Mouse (Mus musculus): ENCODE data around the gene Gtf3c3.

Gene Gtf3c3

DNA sequence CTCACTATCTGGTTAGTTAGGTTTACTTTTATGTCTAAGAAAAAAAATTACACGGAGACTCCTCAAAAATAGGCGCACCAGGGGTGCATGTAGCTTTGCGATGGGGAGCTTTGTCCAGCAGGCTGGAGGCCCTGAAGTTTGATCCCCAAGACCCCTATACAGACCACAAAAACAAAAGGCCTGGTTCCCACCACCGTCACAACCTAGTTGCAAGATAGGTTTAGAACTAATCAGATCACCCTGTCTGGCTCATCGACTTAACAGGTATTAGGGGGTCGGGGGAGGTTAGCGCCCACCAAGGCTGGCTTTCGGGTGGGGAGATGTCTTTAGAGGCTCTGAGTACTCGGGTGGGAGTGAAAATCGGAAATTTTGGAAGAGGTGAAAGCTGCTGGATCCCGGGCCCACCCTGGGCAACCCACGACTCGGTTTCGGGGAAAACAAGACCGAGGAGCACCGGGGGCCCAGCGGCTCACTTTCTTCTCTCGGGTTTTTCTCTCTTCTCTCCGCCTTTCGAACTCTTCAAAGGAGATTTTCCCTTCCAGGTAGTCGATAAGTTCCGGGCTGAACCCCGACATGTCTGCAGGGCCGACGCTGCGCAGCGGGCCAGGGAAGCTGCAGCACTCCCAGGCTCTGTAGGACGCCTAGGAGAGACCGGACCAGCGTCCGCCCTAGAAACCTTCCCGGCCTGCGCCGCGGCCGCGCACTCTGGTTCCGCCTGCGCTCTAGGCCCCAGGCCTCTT lies at the start of gene Gtf3c3:
TSS of gene Gtf3c3 (minus strand) at position 632 of the 740 bp plus-strand sequence.
- DNase-seq: peak; percentile 75 to 87

GRCm38 (mm10) chr1:54484744-54485420 lies 46.1 kb upstream of the Gtf3c3 start:
- DNase-seq: no peak

DNA sequence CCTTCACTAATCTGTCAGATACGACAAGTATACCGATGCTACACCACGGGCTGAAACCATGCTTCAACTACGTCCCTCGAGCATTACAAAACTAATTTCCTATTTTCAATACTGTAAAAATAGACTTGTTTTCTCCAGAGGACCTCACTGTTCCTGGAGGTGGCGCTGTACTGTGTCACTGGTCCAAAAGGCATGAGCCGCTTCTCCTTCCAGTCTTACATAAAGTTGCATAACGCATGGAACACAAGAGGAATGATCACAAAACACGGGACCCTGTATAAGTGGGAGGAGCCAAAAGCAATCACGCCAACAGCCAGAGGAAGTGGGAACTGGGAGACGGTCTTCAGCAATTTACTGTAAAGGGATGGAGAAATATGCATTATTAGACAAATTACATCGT lies 41.7 kb upstream of the Gtf3c3 start:
- no peak for DNase-seq

GRCm38 (mm10) chr1:54468662-54469061 lies 29.9 kb upstream of the Gtf3c3 start:
- DNase-seq: no peak

- no peak for DNase-seq
These were observed 28.6 kb upstream of the Gtf3c3 start for GRCm38 (mm10) chr1:54467366-54467765.

GRCm38 (mm10) chr1:54452116-54452515 lies 13.3 kb upstream of the Gtf3c3 start:
- no peak for DNase-seq

GRCm38 (mm10) chr1:54448833-54449232 lies 10.1 kb upstream of the Gtf3c3 start:
- DNase-seq: no peak

DNA sequence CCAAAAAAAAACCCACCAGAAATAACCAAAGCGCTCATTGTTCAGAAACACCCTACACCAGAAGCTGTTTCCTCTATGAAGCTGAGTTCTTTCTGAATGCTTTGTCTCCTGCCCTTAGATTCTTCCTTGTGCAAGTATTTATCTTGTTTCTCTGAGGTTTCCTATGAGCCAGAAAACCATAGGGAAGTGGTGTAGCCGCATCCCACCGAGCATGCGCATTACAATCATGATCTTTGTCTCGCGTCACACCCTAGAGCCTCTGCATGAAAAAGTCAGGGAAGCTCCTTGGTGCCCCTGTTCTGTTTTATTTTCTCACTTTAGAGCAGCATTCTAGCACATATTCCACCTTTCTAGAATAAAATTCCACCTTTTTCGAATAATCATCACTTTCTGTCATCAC lies 4.9 kb upstream of the Gtf3c3 start:
- no peak for DNase-seq

GRCm38 (mm10) chr1:54439080-54439476 lies 307 bp upstream of the Gtf3c3 start:
- no peak for DNase-seq

DNA sequence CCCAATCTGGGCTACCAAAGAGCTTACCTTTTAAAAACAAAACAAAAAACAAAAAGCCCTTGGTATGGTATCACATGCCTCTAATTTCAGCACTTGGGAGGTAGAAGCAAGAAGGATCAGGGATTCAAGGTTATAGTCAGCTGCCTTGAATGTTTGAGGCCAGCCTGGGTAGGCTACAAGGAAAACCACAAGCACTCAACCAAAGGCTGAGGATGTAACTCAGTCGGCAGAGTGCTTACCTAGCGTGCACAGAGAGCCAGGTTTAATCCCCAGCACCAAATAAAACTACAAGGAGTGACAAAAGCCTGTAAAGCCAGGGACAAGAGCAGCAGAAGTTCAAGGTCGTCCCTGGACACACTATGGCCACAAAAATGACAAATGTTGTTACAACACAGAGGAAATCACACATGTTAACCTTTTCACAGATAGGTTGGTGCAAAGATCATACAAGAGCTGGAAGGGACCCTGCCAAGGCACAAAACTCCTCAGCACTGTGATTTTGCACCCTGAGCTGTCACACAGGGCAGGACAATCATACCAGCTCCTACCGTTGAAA lies 16.5 kb downstream of the Gtf3c3 start:
- DNase-seq: no peak

DNA sequence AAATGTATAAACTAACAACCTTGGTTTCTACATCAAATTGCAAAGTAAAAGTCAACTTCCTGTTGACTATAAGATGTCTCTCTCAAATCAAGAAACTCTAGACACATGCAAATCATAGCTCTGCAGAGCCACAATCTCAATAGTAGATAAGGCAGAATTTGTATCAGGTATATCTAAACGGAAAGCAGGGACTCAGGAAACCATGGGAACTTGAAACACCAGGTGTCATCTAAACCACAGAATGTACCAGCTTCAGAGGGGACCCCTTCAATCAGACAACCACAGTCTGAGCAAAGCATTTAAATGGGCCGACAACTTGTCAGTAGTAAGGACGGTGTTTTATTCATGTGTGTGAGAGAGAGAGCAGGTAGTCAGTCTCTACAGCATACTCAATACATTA lies 17.1 kb downstream of the Gtf3c3 start:
- no peak for DNase-seq

GRCm38 (mm10) chr1:54402736-54403135 lies 36.0 kb downstream of the Gtf3c3 start:
- DNase-seq: no peak

- DNase-seq: no peak
These were observed 54.5 kb downstream of the Gtf3c3 start for GRCm38 (mm10) chr1:54384221-54384620.

- peak; percentile 64 to 84 for DNase-seq
These were observed 57.5 kb downstream of the Gtf3c3 start for GRCm38 (mm10) chr1:54380978-54381914.

- DNase-seq: peak; percentile 7 to 9
These were observed 61.2 kb downstream of the Gtf3c3 start for GRCm38 (mm10) chr1:54377506-54378051.

DNA sequence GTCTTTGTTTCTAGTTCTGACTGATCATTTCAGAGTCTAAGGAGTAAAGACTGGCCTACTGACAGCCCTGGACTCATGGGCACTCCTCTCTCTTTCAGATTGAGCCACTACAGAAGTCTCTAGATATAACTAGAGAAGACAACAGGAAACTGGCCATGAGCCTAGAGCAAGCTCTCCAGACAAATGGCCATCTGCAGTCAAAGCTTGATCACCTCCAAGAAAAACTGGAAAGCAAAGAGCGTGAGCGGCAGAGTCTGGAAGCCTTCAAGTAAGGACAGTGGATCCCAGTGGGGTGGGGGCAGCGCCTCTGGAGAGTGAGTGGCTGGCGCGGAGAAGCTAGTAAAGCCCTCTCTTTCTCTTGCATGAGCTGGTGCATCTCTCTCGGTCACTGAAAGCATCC lies 82.2 kb downstream of the Gtf3c3 start:
- no peak for DNase-seq

GRCm38 (mm10) chr1:54355485-54355884 lies 83.3 kb downstream of the Gtf3c3 start:
- no peak for DNase-seq

- DNase-seq: peak in 1 of 2 experiments; percentile 12
These were observed 84.0 kb downstream of the Gtf3c3 start for GRCm38 (mm10) chr1:54354786-54355185.
